Mouse (Mus musculus): ENCODE data around the gene Vmn1r20.
"Not testable (repeated sequence)": the region's sequence is repeated elsewhere in the genome, so short reads cannot be mapped to it uniquely, and the experiment has no call there.

Gene Vmn1r20

GRCm38 (mm10) chr6:57428630-57429029 is at the start of gene Vmn1r20:
Gene Vmn1r20, plus strand, starts transcription at chr6:57428930.
- DNase-seq (ENCODE audit: low read depth, low spot score) = no peak

- DNase-seq (ENCODE audit: low read depth, low spot score) = no peak
Observed at GRCm38 (mm10) chr6:57395683-57396082, 33.0 kb upstream of the Vmn1r20 start, which contains the start of gene Vmn1r18. Gene Vmn1r18, minus strand, starts transcription at chr6:57395783.

GRCm38 (mm10) chr6:57403480-57403879 is 25.2 kb upstream of the Vmn1r20 start, which contains the start of gene Vmn1r19:
Gene Vmn1r19, plus strand, starts transcription at chr6:57403780.
- not testable (repeated sequence) for DNase-seq (ENCODE audit: low read depth, low spot score)

- no peak for DNase-seq (ENCODE audit: low read depth, low spot score)
Observed at GRCm38 (mm10) chr6:57431196-57431595, 2.5 kb downstream of the Vmn1r20 start.

GRCm38 (mm10) chr6:57468161-57468560 is 39.4 kb downstream of the Vmn1r20 start:
- DNase-seq (ENCODE audit: low read depth, low spot score) = not testable (repeated sequence)

All from skeletal muscle tissue, adult 2 months (tissue).